Mouse (Mus musculus): Measurements from ENCODE around the gene Npr1.

- no peak for TF ChIP-seq CTCF (IDR thresholded peaks at IDR 0.05; ENCODE audit: control insufficient read depth, insufficient read depth, low read length)
- TF ChIP-seq POLR2A (IDR thresholded peaks at IDR 0.05; ENCODE audit: borderline replicate concordance, control insufficient read depth, low read depth, low read length) = no peak
Observed at GRCm38 (mm10) chr3:90462579-90462978, 3.1 kb downstream of the Npr1 start.

All from bone marrow, adult 2 months (tissue).